Mouse (Mus musculus) intestine, embryonic 16.5 days (tissue): Measurements from ENCODE around the gene Cntnap1. TPM values are rescaled to one million over a fixed set of nuclear protein-coding genes. Genes with fewer than 3 reads are reported as not detected.
A peak's percentile ranks its signal among the peaks of the same experiment; 100 is the strongest.

ENCODE experiments used
- ATAC-seq: fragments of 200-750 bp; cut with Nextera tagmentation; 2 replicates; pipeline ENCODE4 v1.8.0; 2017; ENCODE audit warnings: moderate TSS enrichment, moderate library complexity
- H3K27ac ChIP-seq: fragments of 300-500 bp; sonication (generic); 2 replicates; pipeline ENCODE4 v1.5.1; 2014; ENCODE audit warnings: mild to moderate bottlenecking, low read length
- H3K27me3 ChIP-seq: fragments of 300-500 bp; sonication (generic); replicated peaks from 2 replicates; pipeline ENCODE4 v1.6.1; 2014; ENCODE audit warnings: low read length, control low read depth, mixed read lengths; ENCODE audit not compliant: control insufficient read depth, insufficient read depth
- H3K36me3 ChIP-seq: fragments of 300-500 bp; sonication (generic); 2 replicates; pipeline ENCODE4 v1.6.1; 2014; ENCODE audit warnings: low read length, control low read depth; ENCODE audit not compliant: control insufficient read depth, insufficient read depth
- H3K4me1 ChIP-seq: fragments of 300-500 bp; sonication (generic); 2 replicates; pipeline ENCODE4 v1.6.1; 2014; ENCODE audit warnings: low read length, control low read depth, mixed read lengths; ENCODE audit not compliant: control insufficient read depth, insufficient read depth
- H3K4me2 ChIP-seq: fragments of 300-500 bp; sonication (generic); 2 replicates; pipeline ENCODE4 v1.6.1; 2014; ENCODE audit warnings: low read depth, low read length, control low read depth
- H3K4me3 ChIP-seq: fragments of 300-500 bp; sonication (generic); 2 replicates; pipeline ENCODE4 v1.5.1; 2014; ENCODE audit warnings: mild to moderate bottlenecking, low read length
- H3K9ac ChIP-seq: fragments of 300-500 bp; sonication (generic); 2 replicates; pipeline ENCODE4 v1.6.1; 2014; ENCODE audit warnings: low read depth, low read length
- H3K9me3 ChIP-seq: fragments of 300-500 bp; sonication (generic); 2 replicates; pipeline ENCODE4 v1.6.1; 2016; ENCODE audit warnings: low read length, control low read depth; ENCODE audit not compliant: control insufficient read depth
- WGBS: fragments of 180-500 bp; shearing (Covaris S2); extraction: QIAGEN DNeasy Blood & Tissue Kit; methylation state at CpG from one replicate; pipeline ENCODE4 v1.1.7; 2014; 5-methylcytosine and 5-hydroxymethylcytosine counted together
- polyA plus RNA-seq: library from polyadenylated mRNA; unstranded; fragments of >200 nt; fragmentation: Nextera tagmentation; extraction: Ambion mirVana; gene quantifications from 2 replicates; pipeline ENCODE4 v1.2.1, GENCODE M21; 2015

Cntnap1 gene
- polyA plus RNA-seq, 1 experiment from 2014 or later: 0.87 TPM

DNA sequence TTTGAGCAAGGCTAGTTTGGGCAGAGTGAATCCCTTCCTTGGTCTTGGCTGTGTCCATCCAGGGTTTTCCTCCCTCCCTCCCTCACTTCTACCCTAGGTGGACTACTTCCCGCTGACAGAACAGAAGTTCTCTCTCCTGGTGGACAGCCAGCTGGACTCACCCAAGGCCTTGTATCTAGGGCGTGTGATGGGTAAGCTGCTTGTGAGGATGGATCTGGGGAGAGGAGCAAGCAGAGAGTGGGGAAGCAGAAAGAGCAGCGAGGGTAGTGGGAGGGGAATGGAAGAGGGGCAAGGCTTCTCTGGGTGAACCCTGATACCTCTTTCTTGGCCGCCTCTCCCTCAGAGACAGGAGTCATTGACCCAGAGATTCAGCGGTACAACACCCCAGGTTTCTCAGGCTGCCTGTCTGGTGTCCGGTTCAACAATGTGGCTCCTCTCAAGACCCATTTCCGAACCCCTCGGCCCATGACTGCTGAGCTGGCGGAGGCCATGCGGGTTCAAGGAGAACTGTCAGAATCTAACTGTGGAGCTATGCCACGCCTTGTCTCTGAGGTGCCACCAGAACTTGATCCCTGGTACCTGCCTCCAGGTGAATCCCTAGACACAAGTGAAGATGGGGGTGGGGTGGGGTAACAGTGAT lies 18.0 kb downstream of the Cntnap1 start:
- Histone ChIP-seq H3K4me1 (peaks cover 25% of the 10 kb centered on the region), H3K27ac (peak overlapping the region; percentile 88), H3K36me3 (no peaks in the 10 kb centered on the region), H3K9me3 (no peaks in the 10 kb centered on the region), H3K4me3 (no peak overlapping the region), H3K4me2 (no peak overlapping the region), H3K27me3 (no peaks in the 10 kb centered on the region), H3K9ac (no peak overlapping the region)
- no peak for ATAC-seq
- 83% methylated on average over 11 of the region's 11 CpGs for WGBS

DNA sequence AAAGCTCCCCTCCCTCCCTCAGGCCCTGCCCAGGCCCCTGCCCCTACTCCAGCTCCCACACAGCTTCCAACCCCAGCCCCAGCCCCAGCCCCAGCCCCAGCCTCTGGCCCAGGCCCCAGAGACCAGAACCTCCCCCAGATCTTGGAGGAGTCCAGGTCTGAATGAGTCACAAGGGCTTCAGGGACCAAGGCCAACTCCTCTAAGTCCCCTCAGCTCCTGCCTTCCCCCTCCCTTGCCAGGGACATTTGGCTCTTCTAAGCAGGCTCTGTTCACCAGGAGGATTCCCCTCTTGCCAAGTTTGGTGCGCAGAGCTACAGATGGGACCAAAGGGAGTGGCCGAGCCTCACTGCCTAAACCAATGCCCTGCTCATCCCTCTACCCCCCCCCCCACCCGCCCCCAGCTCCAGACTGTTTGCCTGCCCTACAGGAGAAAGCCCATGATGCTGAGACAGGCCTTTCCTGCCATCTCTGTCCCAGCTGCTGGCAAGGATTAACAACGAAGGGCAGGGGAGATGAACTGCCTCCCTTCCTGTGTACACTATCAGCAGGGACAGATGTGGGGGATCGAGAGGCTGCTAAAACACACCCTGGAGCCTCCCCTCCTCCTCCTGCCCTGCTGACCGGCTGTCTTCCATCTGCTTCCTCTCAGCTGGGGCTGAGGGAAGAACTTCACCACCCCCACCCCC lies 19.3 kb downstream of the Cntnap1 start:
- Histone ChIP-seq H3K4me2 (no peak overlapping the region), H3K4me1 (peaks cover 25% of the 10 kb centered on the region), H3K27ac (peak overlapping the region; percentile 88), H3K27me3 (no peaks in the 10 kb centered on the region), H3K36me3 (no peaks in the 10 kb centered on the region), H3K9ac (peak overlapping the region; percentile 35), H3K4me3 (no peak overlapping the region), H3K9me3 (no peaks in the 10 kb centered on the region)
- ATAC-seq: peak; percentile 88
- WGBS: 16% methylated on average over 6 of the region's 6 CpGs

DNA sequence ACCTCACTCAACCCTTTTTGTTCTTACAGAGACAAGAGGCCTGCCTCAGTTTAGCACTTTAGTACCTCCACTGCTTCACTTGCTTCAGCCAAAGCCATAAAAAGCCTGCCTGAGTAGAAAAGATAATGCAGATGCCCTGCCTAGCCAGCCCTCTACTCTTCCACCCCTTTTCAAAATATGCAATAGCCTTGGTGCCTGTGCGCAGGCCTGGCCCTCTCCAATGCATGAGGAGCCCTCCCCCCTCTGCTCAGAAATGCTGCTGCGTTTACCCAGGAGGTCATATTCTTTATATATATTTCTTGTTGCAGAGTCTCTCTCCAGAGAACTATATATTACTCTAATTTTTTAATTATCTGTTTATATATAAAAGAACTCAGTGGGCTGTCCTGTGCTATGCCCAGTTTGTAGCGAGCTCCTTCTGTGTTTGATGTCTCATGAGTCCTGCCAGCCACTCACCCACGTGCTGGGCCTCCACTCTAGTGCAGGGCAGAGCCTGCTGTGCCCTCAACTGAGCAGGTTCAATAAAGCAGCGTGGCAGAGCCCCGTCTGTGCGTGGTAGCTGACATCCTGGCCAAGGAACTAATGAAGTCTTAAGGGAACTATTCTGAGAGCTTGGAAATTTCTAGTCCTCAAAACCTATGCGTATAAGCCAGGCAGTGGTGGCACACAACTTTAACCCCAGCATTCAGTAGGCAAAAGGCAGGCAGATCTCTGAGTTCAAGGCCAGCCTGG lies 20.0 kb downstream of the Cntnap1 start:
- ATAC-seq: peak; percentile 39; the same call in 1 of the 2 replicates
- Histone ChIP-seq H3K9ac (peak overlapping the region; percentile 35), H3K4me1 (peaks cover 25% of the 10 kb centered on the region), H3K4me2 (no peak overlapping the region), H3K4me3 (no peak overlapping the region), H3K9me3 (no peaks in the 10 kb centered on the region), H3K27ac (peak overlapping the region; percentile 88), H3K36me3 (no peaks in the 10 kb centered on the region), H3K27me3 (no peaks in the 10 kb centered on the region)
- WGBS: 39% methylated on average over 8 of the region's 8 CpGs

DNA sequence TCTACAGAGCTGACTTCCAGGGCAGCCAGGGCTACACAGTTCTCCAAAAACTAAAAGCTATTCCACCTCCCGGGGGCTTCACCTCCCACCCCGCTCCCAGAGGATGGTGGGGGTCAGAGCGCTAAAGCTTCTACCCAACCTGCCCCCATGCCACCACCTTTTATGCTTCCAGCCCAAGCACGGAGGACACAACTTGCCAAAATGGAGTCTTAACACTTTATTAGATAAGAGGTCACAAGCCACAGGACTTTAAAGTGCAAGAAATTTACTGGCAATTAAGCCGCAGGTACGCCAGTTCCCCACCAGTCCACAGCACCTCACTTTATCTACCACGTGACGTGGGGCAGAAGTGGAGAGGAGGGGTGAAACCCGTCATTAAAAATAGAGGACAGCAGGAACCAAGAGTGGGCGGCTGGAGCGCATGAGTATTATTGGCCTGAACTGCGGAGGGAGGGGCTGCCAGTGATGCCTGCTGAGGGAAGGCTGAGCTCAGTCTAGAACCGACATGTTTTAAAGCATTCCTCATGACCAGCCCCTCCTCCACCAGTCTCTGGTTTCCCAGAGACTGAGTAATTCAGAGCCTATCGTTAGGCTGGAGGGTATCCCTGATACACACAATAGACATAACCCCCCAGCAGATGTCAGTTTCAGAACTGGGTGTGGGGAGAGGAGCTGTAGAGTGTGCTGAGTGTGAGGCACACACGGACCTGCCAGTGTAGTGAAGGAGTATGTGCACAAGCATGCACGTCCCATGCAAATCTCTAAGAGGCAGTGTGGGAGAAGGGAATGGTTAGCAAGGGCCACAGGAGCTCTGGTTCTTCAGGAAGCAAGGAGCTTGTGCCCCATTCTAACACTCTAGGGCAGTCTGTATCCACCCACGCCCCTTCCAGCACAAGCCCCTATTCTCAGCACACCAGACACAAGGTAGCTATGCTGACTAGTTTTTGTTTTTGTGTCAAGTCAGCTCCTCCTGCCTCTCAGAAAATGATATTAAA lies 20.9 kb downstream of the Cntnap1 start:
- 62% methylated on average over 17 of the region's 17 CpGs for WGBS
- H3K9me3 ChIP-seq: no peaks in the 10 kb centered on the region
- H3K27ac ChIP-seq: peak overlapping the region; percentile 88
- no peaks in the 10 kb centered on the region for H3K27me3 ChIP-seq
- H3K4me1 ChIP-seq: peaks cover 25% of the 10 kb centered on the region
- H3K4me3 ChIP-seq: no peak overlapping the region
- H3K4me2 ChIP-seq: no peak overlapping the region
- no peaks in the 10 kb centered on the region for H3K36me3 ChIP-seq
- no peak overlapping the region for H3K9ac ChIP-seq
- ATAC-seq: no peak

DNA sequence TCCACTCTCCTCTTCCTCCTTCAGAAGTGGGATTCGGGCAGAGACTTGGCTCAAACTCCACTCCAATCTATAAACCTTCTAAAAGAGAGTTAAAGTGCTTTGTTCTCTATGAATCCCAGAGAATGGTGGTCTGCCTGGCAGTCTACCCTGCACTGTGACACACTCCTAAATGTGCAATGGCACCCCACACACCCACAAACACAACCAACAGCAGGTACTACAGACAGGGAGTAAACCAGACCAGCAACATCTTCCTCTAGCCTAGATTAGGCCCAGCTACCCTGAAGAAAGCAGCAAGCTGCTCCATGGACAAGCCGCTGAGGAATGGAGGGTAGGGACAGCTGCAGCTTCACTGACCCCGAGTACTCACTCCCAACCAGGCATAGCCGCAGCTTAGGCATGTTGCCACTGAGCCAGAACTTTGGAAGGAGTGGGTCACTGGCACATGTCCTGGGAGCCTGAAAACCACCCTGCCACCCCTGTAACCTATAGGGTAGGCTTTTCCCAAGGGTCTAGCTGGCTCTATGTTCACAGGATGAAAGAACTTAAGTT lies 21.7 kb downstream of the Cntnap1 start:
- Histone ChIP-seq H3K27me3 (no peaks in the 10 kb centered on the region), H3K4me2 (no peak overlapping the region), H3K4me1 (peaks cover 25% of the 10 kb centered on the region), H3K27ac (peak overlapping the region; percentile 5; the same call in 1 of the 2 replicates), H3K36me3 (peaks cover 5% of the 10 kb centered on the region; the same call in 1 of the 2 replicates), H3K9me3 (no peaks in the 10 kb centered on the region), H3K4me3 (no peak overlapping the region), H3K9ac (no peak overlapping the region)
- ATAC-seq: no peak
- 77% methylated on average over 4 of the region's 4 CpGs for WGBS

DNA sequence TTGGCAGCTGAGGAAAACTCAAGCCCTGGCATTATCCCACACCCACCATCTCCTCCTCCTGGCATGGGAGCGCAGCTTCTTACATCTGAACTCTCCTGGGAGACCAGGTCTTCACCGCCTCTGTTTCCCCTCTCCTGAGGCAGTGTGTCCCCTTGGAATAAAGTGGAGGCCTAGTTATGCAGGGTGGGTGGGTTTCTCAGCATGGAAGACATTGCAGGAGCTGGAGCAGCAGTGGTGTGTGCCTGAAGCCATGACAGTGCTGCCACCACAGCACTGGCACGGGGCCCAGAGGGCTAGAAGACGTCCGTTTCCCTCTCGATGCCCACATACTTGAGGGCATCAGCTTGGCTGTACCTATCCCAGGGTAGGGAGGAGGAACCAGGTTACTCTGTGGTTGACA lies 22.3 kb downstream of the Cntnap1 start:
- H3K4me3 ChIP-seq: no peak overlapping the region
- WGBS: 95% methylated on average over 6 of the region's 6 CpGs
- no peak overlapping the region for H3K9ac ChIP-seq
- no peak for ATAC-seq
- no peaks in the 10 kb centered on the region for H3K9me3 ChIP-seq
- H3K27ac ChIP-seq: no peak overlapping the region
- H3K27me3 ChIP-seq: no peaks in the 10 kb centered on the region
- peaks cover 5% of the 10 kb centered on the region; the same call in 1 of the 2 replicates for H3K36me3 ChIP-seq
- peaks cover 25% of the 10 kb centered on the region for H3K4me1 ChIP-seq
- no peak overlapping the region for H3K4me2 ChIP-seq

DNA sequence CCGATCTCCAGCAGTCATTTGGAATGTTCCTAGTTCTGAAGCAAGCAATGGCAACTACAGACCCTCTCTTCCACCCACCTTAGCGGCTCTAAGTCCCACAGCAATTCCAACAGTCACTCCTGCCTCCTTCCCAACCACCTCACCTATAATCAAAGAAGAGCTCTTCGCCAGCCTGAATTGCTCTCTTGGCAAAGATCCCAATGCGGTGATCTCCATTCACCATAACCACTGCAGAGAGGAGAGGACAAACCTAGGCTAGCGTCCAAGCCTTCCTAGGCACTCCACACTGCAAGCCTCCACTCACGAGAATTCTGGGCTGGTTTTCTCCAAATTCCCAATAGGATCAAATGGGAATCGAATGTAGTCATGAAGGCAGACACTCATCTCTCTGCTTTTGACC lies 22.8 kb downstream of the Cntnap1 start:
- ATAC-seq: no peak
- no peaks in the 10 kb centered on the region for H3K9me3 ChIP-seq
- no peak overlapping the region for H3K4me3 ChIP-seq
- no peaks in the 10 kb centered on the region for H3K27me3 ChIP-seq
- H3K27ac ChIP-seq: no peak overlapping the region
- 92% methylated on average over 7 of the region's 7 CpGs for WGBS
- peaks cover 5% of the 10 kb centered on the region; the same call in 1 of the 2 replicates for H3K36me3 ChIP-seq
- H3K9ac ChIP-seq: no peak overlapping the region
- no peak overlapping the region for H3K4me2 ChIP-seq
- H3K4me1 ChIP-seq: peaks cover 25% of the 10 kb centered on the region

DNA sequence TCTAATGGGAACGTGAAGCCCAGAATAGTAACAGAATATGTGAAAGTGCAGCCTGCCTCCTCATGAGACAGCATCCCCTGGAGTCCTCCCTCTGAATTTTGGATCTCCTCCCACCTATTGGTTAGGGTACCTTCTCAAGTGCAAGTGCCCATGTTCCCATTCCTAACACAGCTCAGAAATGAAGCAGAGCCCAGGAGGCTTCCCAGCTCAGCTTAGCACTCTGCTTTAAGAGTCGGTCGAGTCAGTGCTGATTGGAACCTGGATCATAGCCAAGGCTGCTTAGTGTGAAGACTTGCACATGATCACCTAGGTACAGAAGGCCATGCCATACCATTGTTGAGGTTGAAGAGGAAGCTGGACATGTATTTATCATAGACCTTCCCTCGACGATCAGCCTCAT lies 23.8 kb downstream of the Cntnap1 start:
- Histone ChIP-seq H3K27ac (no peak overlapping the region), H3K9ac (no peak overlapping the region), H3K4me3 (no peak overlapping the region), H3K36me3 (peaks cover 7% of the 10 kb centered on the region), H3K4me1 (peaks cover 16% of the 10 kb centered on the region), H3K4me2 (no peak overlapping the region), H3K9me3 (no peaks in the 10 kb centered on the region), H3K27me3 (no peaks in the 10 kb centered on the region)
- WGBS: 65% methylated on average over 5 of the region's 5 CpGs
- no peak for ATAC-seq
